Comparison of ENCODE assay signal across 32 mouse cellular contexts in the genomic region with DNA sequence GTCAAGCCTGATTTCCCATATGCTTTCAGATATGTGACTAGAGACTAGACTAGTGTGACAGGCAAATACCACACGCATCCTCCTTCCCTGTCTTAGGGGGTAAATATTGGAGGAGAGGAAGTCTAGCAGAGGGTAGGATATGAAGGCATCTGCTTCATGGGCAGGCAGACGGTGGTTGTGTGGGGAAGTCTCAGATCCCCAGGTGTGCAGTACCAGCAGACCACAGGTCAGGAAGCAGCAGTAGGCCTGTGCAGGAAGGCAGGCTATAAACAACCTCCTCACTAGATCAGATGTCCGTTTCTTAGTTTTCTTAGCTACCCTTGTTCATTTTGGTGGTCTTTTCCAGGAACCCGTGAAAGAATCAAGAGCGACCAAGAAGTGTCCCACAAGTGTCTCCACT. TPM values are rescaled to one million over a fixed set of nuclear protein-coding genes. Genes with fewer than 3 reads are reported as not detected.
A peak's percentile ranks its signal among the peaks of the same experiment; 100 is the strongest.
DNase-seq lines count a peak whose midpoint lies in the region; ATAC-seq and TF ChIP-seq lines count a peak whose summit lies in the region.
"Had no signal": no experiment of that assay in that cellular context is flagged by ENCODE, and none has a peak within 500 bp of the region (broad histone marks: within the 10 kb centered on the region; RNA-seq: fewer than 3 reads in every experiment).

No protein-coding gene starts in this region.

- H3K9me3 ChIP-seq in midbrain, embryonic 11.5 days (ENCODE audit: control insufficient read depth, low read length) = no peaks in the 10 kb centered on the region
- H3K9me3 ChIP-seq in intestine, postnatal 0 days (ENCODE audit: control insufficient read depth) = no peaks in the 10 kb centered on the region
- H3K9me3 ChIP-seq: embryonic facial prominence, embryonic 12.5 days; embryonic facial prominence, embryonic 15.5 days; heart, embryonic 10.5 days; heart, embryonic 13.5 days; hindbrain, embryonic 10.5 days; hindbrain, embryonic 13.5 days had no signal

- no peaks in the 10 kb centered on the region for H3K36me3 ChIP-seq in midbrain, embryonic 11.5 days (ENCODE audit: control insufficient read depth, insufficient read depth, low read length)
- no peaks in the 10 kb centered on the region for H3K36me3 ChIP-seq in intestine, postnatal 0 days (ENCODE audit: control insufficient read depth, insufficient read depth)
- H3K36me3 ChIP-seq: embryonic facial prominence, embryonic 12.5 days; embryonic facial prominence, embryonic 15.5 days; heart, embryonic 10.5 days; heart, embryonic 13.5 days; hindbrain, embryonic 10.5 days; hindbrain, embryonic 13.5 days had no signal

- DNase-seq in 416B (ENCODE audit: low read depth) = peak; percentile 4
- DNase-seq in A20 (ENCODE audit: low read depth, low spot score) = peak; percentile 2
- peak; percentile 15 for DNase-seq in thymus, postnatal 0 days (ENCODE audit: low spot score)
- DNase-seq in frontal cortex, adult 2 months (ENCODE audit: extremely low spot score in 1 of 2, low spot score in 1 of 2) = no peak
- no peak for DNase-seq in left cerebral cortex, postnatal 14 days (ENCODE audit: low spot score in 2 of 2)
- DNase-seq in midbrain, embryonic 11.5 days (ENCODE audit: low spot score, missing footprints) = no peak
- DNase-seq: adrenal gland, adult 8-10 months; adrenal gland, postnatal 25 days; cerebellum, adult 11-12 months; cerebellum, adult 8-10 months; cerebellum, postnatal 10 days; forebrain, postnatal 0 days; gastrocnemius, postnatal 10 days; gastrocnemius, postnatal 36 days; heart, adult 2 months had no signal

- no peak overlapping the region for H3K27ac ChIP-seq in midbrain, embryonic 11.5 days (ENCODE audit: low read depth, low read length)
- H3K27ac ChIP-seq in intestine, postnatal 0 days (ENCODE audit: low read depth, low read length) = no peak overlapping the region
- H3K27ac ChIP-seq: embryonic facial prominence, embryonic 12.5 days; embryonic facial prominence, embryonic 15.5 days; heart, adult 2 months; heart, embryonic 10.5 days; heart, embryonic 13.5 days; hindbrain, embryonic 10.5 days; hindbrain, embryonic 13.5 days had no signal

- intact Hi-C loops in left cerebral cortex, postnatal 14 days (cut with DNase I) = no loop called here

- H3K4me3 ChIP-seq in midbrain, embryonic 11.5 days (ENCODE audit: low read depth, low read length) = no peak overlapping the region
- H3K4me3 ChIP-seq in intestine, postnatal 0 days (ENCODE audit: low read depth, low read length) = no peak overlapping the region
- H3K4me3 ChIP-seq: embryonic facial prominence, embryonic 12.5 days; embryonic facial prominence, embryonic 15.5 days; heart, adult 2 months; heart, embryonic 10.5 days; heart, embryonic 13.5 days; hindbrain, embryonic 10.5 days; hindbrain, embryonic 13.5 days had no signal

- ATAC-seq in hematopoietic stem cell, adult 5-6 weeks (replicated peaks in 1 of 2; ENCODE audit: insufficient read depth in 1 of 2, low FRiP score in 2 of 2, low TSS enrichment in 1 of 2, low read depth in 1 of 2, poor library complexity in 2 of 2, severe bottlenecking in 2 of 2) = peak; percentile 96 to 98
- ATAC-seq in midbrain, embryonic 11.5 days (ENCODE audit: low FRiP score) = no peak
- ATAC-seq in intestine, postnatal 0 days = no peak
- ATAC-seq: forebrain, embryonic 14.5 days; forebrain, postnatal 0 days; hindbrain, embryonic 16.5 days had no signal

- 85% methylated on average over 5 of the region's 5 CpGs for WGBS in midbrain, embryonic 11.5 days
- 87% methylated on average over 5 of the region's 5 CpGs for WGBS in intestine, postnatal 0 days

- no peak overlapping the region for H3K9ac ChIP-seq in midbrain, embryonic 11.5 days (ENCODE audit: low read length)
- no peak overlapping the region for H3K9ac ChIP-seq in intestine, postnatal 0 days (ENCODE audit: low read depth, low read length)
- H3K9ac ChIP-seq: embryonic facial prominence, embryonic 12.5 days; embryonic facial prominence, embryonic 15.5 days; forebrain, postnatal 0 days; heart, embryonic 13.5 days; hindbrain, embryonic 13.5 days had no signal

- H3K4me2 ChIP-seq in midbrain, embryonic 11.5 days = no peak overlapping the region
- H3K4me2 ChIP-seq in intestine, postnatal 0 days (replicated peaks; ENCODE audit: low read depth) = no peak overlapping the region
- H3K4me2 ChIP-seq: embryonic facial prominence, embryonic 12.5 days; embryonic facial prominence, embryonic 15.5 days; heart, embryonic 13.5 days; hindbrain, embryonic 13.5 days had no signal

- no peak for TF ChIP-seq CTCF in intestine, postnatal 0 days (IDR thresholded peaks at IDR 0.05; ENCODE audit: low read depth)

- H3K4me1 ChIP-seq in midbrain, embryonic 11.5 days (ENCODE audit: control insufficient read depth, insufficient read depth, low read length) = no peaks in the 10 kb centered on the region
- no peaks in the 10 kb centered on the region for H3K4me1 ChIP-seq in intestine, postnatal 0 days (replicated peaks; ENCODE audit: control insufficient read depth, insufficient read depth, low read length)
- H3K4me1 ChIP-seq: embryonic facial prominence, embryonic 12.5 days; embryonic facial prominence, embryonic 15.5 days; heart, embryonic 10.5 days; heart, embryonic 13.5 days; hindbrain, embryonic 10.5 days; hindbrain, embryonic 13.5 days had no signal

- H3K27me3 ChIP-seq in midbrain, embryonic 11.5 days (ENCODE audit: control insufficient read depth, insufficient read depth, low read length) = no peaks in the 10 kb centered on the region
- H3K27me3 ChIP-seq in intestine, postnatal 0 days (replicated peaks; ENCODE audit: control insufficient read depth, insufficient read depth, low read length) = no peaks in the 10 kb centered on the region
- H3K27me3 ChIP-seq: embryonic facial prominence, embryonic 12.5 days; embryonic facial prominence, embryonic 15.5 days; heart, embryonic 13.5 days; hindbrain, embryonic 13.5 days had no signal

RNA-seq across cellular contexts. Expression of gene Gm595, which starts 7.1 kb away (rescaled TPM):
- not detected in 2 replicates for total RNA-seq in hematopoietic stem cell, adult 5-6 weeks (2017)
- 0.07 TPM in 1 of 2 replicates, not detected in the other for polyA plus RNA-seq in thymus, postnatal 0 days (2015; fragmentation: Nextera tagmentation; extraction: Ambion mirVana)
- polyA plus RNA-seq in frontal cortex, adult 2 months (2012; rRNA removed) = not detected in 2 replicates
- not detected for total RNA-seq in left cerebral cortex, postnatal 14 days (2021)
- not detected in 2 replicates for polyA plus RNA-seq in midbrain, embryonic 11.5 days (2014; fragmentation: Nextera tagmentation; extraction: Ambion mirVana)
- not detected in 2 replicates for polyA plus RNA-seq in intestine, postnatal 0 days (2015; fragmentation: Nextera tagmentation; extraction: Ambion mirVana)
- total RNA-seq: adrenal gland, postnatal 25 days; forebrain, postnatal 0 days; gastrocnemius, adult 18-20 months; gastrocnemius, postnatal 36 days; granulocyte monocyte progenitor cell, adult 5-6 weeks; heart, adult 2 months; heart, postnatal 25 days; MEL had no signal
- polyA plus RNA-seq: brain, embryonic 14.5 days; embryonic facial prominence, embryonic 12.5 days; embryonic facial prominence, embryonic 15.5 days; forebrain, embryonic 11.5 days; forebrain, embryonic 14.5 days; heart, adult 2 months; heart, embryonic 13.5 days; heart, embryonic 16.5 days; hindbrain, embryonic 10.5 days; hindbrain, embryonic 13.5 days; hindbrain, embryonic 16.5 days had no signal

Comparison
In these comparisons a context has a peak if more than half of its experiments do, and no peak if none do; other contexts are left out.
1. DNase-seq: peak in 416B (single experiment), A20 (single experiment) and thymus, postnatal 0 days (single experiment); none in frontal cortex, adult 2 months (0 of 2), left cerebral cortex, postnatal 14 days (0 of 2) and midbrain, embryonic 11.5 days (single experiment).
2. ATAC-seq: peak in hematopoietic stem cell, adult 5-6 weeks (2 of 2); none in midbrain, embryonic 11.5 days (single experiment) and intestine, postnatal 0 days (single experiment).